Mouse (Mus musculus): ENCODE data around the gene Ddx42. TPM values are rescaled to one million over a fixed set of nuclear protein-coding genes. Genes with fewer than 3 reads are reported as not detected.
"Not testable (repeated sequence)": the region's sequence is repeated elsewhere in the genome, so short reads cannot be mapped to it uniquely, and the experiment has no call there.

The Ddx42 gene
- polyA plus RNA-seq, 1 experiment from 2014 or later, result 70.3 TPM

DNA sequence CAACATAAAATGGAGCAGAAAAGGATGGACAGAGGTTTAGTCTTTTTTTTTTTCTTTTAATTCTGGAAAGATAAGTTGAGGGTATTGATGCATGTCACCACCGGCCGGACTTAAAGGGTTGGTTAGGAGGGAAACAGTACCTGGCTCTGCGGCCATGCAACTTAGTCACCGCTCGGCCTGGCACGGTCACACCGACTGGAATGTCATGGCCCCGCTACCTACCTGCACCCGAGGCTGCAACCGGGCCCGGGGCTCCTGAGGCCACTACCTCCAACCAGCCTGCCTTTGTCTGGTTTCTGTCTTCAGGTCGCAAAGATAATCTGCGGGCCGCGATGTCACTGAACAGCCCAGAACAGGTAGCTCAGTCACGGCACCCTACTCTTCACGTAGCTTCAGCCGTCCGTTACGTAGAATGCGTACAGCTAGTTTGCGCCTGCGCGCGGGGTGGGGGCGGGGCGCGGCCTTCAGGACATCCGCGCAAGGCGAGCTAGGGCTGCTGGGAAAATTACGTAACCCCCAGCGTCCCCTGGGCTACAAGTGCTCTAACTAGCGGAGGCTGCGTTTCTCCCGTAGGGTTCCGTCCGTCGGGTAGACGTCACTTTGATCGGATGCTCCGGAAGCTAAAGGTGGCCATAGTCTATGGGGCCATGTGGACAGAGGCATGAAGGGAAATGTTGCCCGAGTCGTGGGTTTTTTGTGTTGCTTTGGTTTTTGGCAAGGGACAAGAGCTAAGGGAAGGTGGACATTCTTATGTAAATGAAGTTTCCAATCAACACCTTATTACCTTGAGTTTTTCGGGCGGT is 598 bp upstream of the Ddx42 start, which contains the start of gene Ccdc47:
TSS of gene Ccdc47 (minus strand) at position 418 of the 803 bp plus-strand sequence.
- Histone ChIP-seq H3K4me3 (peak within 1 kb of the TSS; percentile 93), H3K27ac (peak within 1 kb of the TSS; percentile 97), H3K9me3 (no peaks in the 10 kb centered on the region), H3K4me1 (peaks cover 21% of the 10 kb centered on the region), H3K36me3 (peaks cover 21% of the 10 kb centered on the region), H3K27me3 (ENCODE audit: insufficient read depth, poor library complexity, severe bottlenecking) (no peaks in the 10 kb centered on the region)
- WGBS, result under 1% methylated on average over 46 of the region's 46 CpGs
- DNase-seq (ENCODE audit: low spot score), result peak; percentile 99

DNA sequence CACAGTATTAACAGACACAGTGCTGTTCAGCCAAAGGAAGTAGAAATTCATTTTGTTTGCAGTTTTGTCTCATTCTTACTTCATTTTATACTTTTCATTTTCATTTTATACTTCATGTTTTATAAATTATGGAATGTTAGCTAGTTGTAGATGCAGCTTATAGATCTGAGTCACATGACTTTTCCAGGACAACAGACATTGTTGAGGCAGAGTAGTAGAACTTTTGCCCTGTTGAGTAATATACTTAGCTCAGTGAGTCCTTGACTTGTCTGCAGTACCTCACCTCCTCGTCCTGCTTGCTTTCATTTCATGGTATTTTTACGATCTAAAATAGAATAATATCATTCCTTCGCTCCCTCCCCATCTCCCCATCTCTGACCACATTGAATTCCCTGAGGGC is 3.9 kb downstream of the Ddx42 start:
- Histone ChIP-seq H3K4me3 (no peak overlapping the region), H3K9me3 (no peaks in the 10 kb centered on the region), H3K27me3 (ENCODE audit: insufficient read depth, poor library complexity, severe bottlenecking) (no peaks in the 10 kb centered on the region), H3K27ac (no peak overlapping the region), H3K36me3 (peaks cover 19% of the 10 kb centered on the region), H3K4me1 (peaks cover 10% of the 10 kb centered on the region)
- WGBS, result 90% methylated on average over 3 of the region's 3 CpGs
- DNase-seq (ENCODE audit: low spot score), result no peak

DNA sequence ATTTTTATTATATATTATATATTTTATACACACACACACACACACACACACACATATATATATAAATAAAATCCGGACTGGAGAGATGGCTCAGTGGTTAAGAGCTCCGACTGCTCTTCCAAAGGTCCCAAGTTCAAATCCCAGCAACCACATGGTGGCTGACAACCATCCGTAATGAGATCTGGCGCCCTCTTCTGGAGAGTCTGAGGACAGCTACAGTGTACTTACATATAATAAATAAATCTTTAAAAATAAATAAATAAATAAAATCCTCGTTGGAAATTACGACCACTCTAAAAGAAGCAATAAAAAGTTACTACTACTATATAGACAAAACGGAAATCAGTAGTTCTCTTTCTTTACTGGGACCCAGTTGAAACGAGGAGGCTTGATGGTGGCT is 17.3 kb downstream of the Ddx42 start:
- H3K4me1 ChIP-seq; DNase-seq (ENCODE audit: low spot score); H3K27me3 ChIP-seq (ENCODE audit: insufficient read depth, poor library complexity, severe bottlenecking); H3K4me3 ChIP-seq; H3K27ac ChIP-seq; H3K9me3 ChIP-seq: not testable (repeated sequence)
- peaks cover 95% of the 10 kb centered on the region for H3K36me3 ChIP-seq
- 84% methylated on average over 8 of the region's 8 CpGs for WGBS

DNA sequence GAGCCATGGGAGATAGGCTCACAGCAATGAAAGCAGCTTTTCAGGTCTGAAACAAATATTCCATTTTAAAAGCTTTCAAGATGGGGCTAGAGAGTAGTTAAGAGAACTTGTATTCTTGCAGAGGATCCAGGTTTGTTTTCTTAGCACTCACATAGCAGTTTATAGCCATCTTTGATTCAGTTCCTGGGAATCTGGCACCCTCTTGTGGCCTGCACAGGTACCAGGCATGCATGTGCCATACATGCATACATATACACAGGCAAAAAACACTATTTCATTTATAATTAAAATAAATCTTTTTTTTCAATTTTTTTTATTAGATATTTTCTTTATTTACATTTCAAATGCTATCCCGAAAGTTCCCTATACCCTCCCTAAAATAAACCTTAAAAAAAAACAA is 30.1 kb downstream of the Ddx42 start:
- Histone ChIP-seq H3K27me3 (ENCODE audit: insufficient read depth, poor library complexity, severe bottlenecking) (no peaks in the 10 kb centered on the region), H3K27ac (no peak overlapping the region), H3K36me3 (peaks cover 100% of the 10 kb centered on the region), H3K4me1 (no peaks in the 10 kb centered on the region), H3K4me3 (no peak overlapping the region), H3K9me3 (peaks cover 6% of the 10 kb centered on the region; the same call in 1 of the 2 replicates)
- DNase-seq (ENCODE audit: low spot score), result no peak
- 93% methylated on average over 1 of the region's 1 CpGs for WGBS

DNA sequence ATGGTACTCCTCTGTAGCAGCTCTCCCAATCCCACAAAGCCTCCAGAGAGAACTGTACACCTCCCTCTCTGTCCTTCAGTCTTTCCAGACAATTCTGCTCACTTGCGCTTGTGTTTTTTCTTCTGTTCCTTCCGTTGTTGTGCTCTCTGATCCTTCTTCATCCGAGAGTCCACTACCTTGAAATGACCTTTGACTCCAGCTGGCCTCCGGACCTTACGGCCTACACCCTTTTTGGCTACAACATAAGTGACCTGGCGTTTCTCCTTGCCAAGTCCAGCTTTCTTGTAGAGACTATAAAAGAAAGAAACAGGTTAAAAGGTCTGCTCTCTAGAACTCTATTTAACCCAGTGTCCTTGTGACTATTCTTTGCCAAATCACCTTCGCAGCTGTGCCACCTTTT is 32.6 kb downstream of the Ddx42 start:
- H3K9me3 ChIP-seq, result peaks cover 6% of the 10 kb centered on the region; the same call in 1 of the 2 replicates
- no peak for DNase-seq (ENCODE audit: low spot score)
- WGBS, result 87% methylated on average over 7 of the region's 7 CpGs
- 0 out of 2 replicates have a peak, but pooled peaks cover under 1% of the 10 kb centered on the region for H3K4me1 ChIP-seq
- H3K4me3 ChIP-seq, result no peak overlapping the region
- H3K27ac ChIP-seq, result no peak overlapping the region
- H3K27me3 ChIP-seq (ENCODE audit: insufficient read depth, poor library complexity, severe bottlenecking), result no peaks in the 10 kb centered on the region
- peaks cover 100% of the 10 kb centered on the region for H3K36me3 ChIP-seq

DNA sequence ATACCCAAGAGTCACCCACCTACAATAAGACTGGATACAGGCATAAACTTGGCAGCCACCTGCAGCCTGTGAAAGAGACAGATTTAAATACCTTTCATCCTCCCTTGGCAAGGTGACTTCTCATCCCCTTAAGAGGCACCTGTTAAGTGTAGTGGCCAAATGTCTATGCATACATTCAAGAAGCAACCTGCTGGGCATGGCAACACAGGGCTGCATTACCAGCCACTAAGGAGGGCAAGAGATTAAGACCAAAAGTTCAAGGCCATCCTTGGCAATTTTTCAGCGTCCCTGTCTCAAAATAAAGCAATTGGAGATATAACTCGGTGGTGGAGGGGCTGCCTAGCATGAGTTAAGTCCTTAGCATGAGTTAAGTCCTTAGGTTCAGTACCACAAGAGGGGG is 38.0 kb downstream of the Ddx42 start:
- DNase-seq (ENCODE audit: low spot score), result no peak
- Histone ChIP-seq H3K27ac (peak overlapping the region; percentile 95), H3K27me3 (ENCODE audit: insufficient read depth, poor library complexity, severe bottlenecking) (no peaks in the 10 kb centered on the region), H3K36me3 (peaks cover 73% of the 10 kb centered on the region), H3K4me1 (peaks cover 19% of the 10 kb centered on the region), H3K4me3 (peak overlapping the region; percentile 83), H3K9me3 (no peaks in the 10 kb centered on the region)
- 14% methylated on average over 2 of the region's 2 CpGs for WGBS

DNA sequence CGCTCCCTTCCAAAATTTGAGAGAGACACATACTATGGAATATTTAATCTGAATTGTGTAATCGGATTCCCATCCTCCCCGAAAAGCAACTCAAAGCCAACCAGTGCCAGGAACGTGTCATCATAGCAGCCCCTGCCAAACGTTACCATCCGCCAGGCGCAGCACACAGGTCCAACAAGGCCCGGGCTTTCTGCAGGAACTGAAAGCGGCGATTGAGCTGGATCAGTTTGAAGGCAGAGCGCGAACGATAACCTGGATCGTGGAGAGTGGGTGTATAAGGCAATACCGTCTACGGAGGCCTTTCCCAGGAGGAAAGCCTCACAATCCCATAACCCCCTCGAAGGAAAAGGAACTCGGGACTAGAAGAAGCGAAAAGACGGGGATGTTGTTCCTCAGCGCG is 38.4 kb downstream of the Ddx42 start:
- WGBS, result 4% methylated on average over 22 of the region's 22 CpGs
- H3K36me3 ChIP-seq, result peaks cover 70% of the 10 kb centered on the region

DNA sequence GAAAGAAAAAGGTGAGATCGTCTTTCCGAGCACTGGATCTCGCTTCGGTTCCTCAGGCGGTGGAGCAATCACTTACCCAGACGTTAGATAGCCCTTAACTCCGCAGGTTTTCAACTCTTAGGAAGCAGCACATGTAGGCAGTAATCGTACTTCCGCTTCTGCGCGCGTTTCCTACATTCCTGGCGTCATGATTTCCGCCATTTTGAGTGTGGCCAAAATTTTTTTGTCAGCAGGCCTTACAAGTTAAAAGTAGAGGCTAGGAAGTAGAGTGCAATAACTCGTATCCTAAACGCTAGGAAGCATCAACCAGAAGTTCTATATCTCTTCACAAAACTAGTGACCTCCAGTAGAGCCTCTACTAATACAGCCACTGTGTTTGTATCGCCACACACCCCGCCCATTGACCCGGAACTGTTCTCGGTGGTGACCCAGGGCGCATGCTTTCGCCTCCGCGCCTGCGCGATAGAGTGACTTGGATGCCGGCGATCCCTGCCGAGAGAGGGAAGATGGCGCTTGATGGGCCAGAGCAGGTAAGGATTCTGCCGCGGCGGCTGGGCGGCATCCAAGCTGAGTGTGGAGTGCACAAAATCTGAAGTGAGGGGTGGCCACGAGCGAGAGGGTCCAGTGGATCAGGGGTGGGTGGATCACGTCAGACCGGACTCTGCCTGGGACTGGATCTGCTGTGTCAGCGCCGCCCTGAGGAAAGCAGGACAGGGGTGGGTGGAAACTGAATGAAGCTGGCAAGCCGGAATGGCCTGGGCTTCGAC is 39.1 kb downstream of the Ddx42 start, which contains the start of the genes Ftsj3 and Psmc5:
TSS of gene Ftsj3 (minus strand) at position 395 of the 767 bp plus-strand sequence.
TSS of gene Psmc5 (plus strand) at position 470 of the 767 bp plus-strand sequence.
- under 1% methylated on average over 42 of the region's 42 CpGs for WGBS
- peaks cover 19% of the 10 kb centered on the region for H3K4me1 ChIP-seq
- H3K4me3 ChIP-seq, result peak within 1 kb of the TSS; percentile 83
- peak within 1 kb of the TSS; percentile 95 for H3K27ac ChIP-seq
- peaks cover 68% of the 10 kb centered on the region for H3K36me3 ChIP-seq
- no peaks in the 10 kb centered on the region for H3K27me3 ChIP-seq (ENCODE audit: insufficient read depth, poor library complexity, severe bottlenecking)
- no peaks in the 10 kb centered on the region for H3K9me3 ChIP-seq
- DNase-seq (ENCODE audit: low spot score), result peak; percentile 98

More for the DNA sequence above, 38.4 kb downstream of the Ddx42 start:
- H3K27ac ChIP-seq, result peak overlapping the region; percentile 95
- H3K4me3 ChIP-seq, result peak overlapping the region; percentile 83
- no peaks in the 10 kb centered on the region for H3K9me3 ChIP-seq
- DNase-seq (ENCODE audit: low spot score), result peak; percentile 77
- no peaks in the 10 kb centered on the region for H3K27me3 ChIP-seq (ENCODE audit: insufficient read depth, poor library complexity, severe bottlenecking)
- peaks cover 19% of the 10 kb centered on the region for H3K4me1 ChIP-seq

DNA sequence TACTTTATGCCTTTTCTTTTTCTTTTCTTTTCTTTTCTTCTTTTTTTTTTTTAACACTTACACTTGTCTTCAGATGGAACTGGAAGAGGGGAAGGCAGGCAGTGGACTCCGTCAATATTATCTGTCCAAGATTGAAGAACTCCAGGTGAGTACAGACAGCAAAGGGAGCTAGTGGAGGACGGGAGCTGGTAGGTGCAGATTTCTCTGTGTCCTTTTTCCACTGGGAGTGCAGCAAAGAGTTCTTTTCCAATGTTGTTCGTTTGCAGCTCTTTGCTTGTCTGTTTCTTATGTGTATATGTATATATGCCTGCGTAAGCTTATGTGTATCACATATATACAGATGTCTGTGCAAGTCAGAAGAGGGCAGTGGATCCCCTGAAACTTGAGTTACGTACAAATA is 40.0 kb downstream of the Ddx42 start:
- Histone ChIP-seq H3K27me3 (ENCODE audit: insufficient read depth, poor library complexity, severe bottlenecking) (no peaks in the 10 kb centered on the region), H3K27ac (peak overlapping the region; percentile 95), H3K4me1 (peaks cover 19% of the 10 kb centered on the region), H3K36me3 (peaks cover 68% of the 10 kb centered on the region), H3K4me3 (peak overlapping the region; percentile 83), H3K9me3 (no peaks in the 10 kb centered on the region)
- 59% methylated on average over 5 of the region's 5 CpGs for WGBS
- DNase-seq (ENCODE audit: low spot score), result no peak

DNA sequence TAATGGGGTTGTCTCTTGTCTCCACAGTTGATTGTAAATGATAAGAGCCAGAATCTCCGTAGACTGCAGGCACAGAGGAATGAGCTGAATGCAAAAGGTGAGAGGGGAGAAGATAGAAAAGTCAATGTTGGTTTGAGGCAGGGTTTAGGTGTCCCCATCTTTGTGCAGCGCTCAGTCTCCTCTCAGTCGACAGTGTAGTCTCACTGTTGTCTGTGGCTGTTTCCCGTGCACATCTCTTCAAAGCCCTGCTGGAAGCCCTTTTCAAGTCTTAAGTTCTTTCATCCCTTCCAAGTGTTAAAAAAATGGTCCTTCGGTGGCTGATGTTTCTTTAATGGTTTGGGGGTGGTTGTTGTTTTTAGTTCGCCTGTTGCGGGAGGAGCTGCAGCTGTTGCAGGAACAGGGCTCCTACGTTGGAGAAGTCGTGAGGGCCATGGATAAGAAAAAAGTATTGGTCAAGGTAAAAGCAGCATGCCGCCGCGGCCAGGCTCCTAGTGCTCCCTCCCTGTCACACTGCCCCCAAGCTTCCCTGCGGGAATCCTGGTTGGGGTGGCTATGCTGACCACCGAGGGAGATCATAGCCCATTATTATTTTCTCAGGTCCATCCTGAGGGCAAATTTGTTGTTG is 44.2 kb downstream of the Ddx42 start:
- H3K9me3 ChIP-seq, result no peaks in the 10 kb centered on the region
- H3K4me1 ChIP-seq, result peaks cover 10% of the 10 kb centered on the region; the same call in 1 of the 2 replicates
- H3K27me3 ChIP-seq (ENCODE audit: insufficient read depth, poor library complexity, severe bottlenecking), result no peaks in the 10 kb centered on the region
- H3K4me3 ChIP-seq, result no peak overlapping the region
- 75% methylated on average over 14 of the region's 14 CpGs for WGBS
- peaks cover 83% of the 10 kb centered on the region for H3K36me3 ChIP-seq
- no peak for DNase-seq (ENCODE audit: low spot score)
- no peak overlapping the region for H3K27ac ChIP-seq

DNA sequence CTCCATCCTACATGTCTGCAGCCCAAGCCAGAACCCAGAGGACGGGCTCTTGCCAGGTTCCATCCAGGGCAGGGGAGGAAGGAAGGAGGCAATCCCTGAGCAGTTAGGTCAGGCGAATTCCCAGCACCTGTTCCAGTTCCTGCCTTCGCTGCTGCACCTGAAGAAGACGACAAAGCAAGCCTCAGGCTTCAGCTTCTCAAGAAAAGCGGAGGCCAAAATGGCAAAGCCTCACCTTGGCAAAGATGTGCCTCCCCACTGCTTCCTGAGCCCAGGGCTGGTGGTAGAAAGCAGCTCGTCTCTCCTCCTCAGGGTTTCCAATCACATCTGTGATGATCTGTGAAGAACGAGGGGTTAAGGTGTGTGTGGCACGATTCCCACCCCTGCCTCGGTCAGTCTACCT is 47.2 kb downstream of the Ddx42 start:
- Histone ChIP-seq H3K27ac (no peak overlapping the region), H3K9me3 (no peaks in the 10 kb centered on the region), H3K27me3 (ENCODE audit: insufficient read depth, poor library complexity, severe bottlenecking) (no peaks in the 10 kb centered on the region), H3K4me3 (no peak overlapping the region), H3K4me1 (peaks cover 19% of the 10 kb centered on the region), H3K36me3 (peaks cover 89% of the 10 kb centered on the region)
- DNase-seq (ENCODE audit: low spot score), result no peak
- WGBS, result 88% methylated on average over 9 of the region's 9 CpGs

DNA sequence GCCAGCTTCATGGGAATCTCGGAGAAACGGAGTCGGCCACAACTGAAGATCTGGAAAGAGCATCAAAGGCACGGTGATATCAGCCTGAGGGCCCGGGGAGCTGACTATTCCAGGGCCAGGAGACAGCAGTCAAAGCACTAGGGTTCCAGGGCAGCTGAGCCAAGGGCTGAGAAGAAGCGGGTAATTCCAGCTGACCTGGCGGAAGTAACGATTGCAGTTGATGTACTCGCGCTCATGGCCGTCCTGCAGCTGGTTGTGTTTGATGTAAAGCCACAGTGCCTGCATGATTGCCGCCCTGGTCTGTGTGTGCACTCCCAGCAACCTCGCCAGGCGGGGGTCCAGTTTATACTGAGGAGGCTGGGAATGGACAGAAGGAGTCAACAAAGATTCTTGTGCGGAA is 48.3 kb downstream of the Ddx42 start:
- DNase-seq (ENCODE audit: low spot score), result no peak
- no peaks in the 10 kb centered on the region for H3K9me3 ChIP-seq
- no peak overlapping the region for H3K27ac ChIP-seq
- 91% methylated on average over 15 of the region's 15 CpGs for WGBS
- H3K27me3 ChIP-seq (ENCODE audit: insufficient read depth, poor library complexity, severe bottlenecking), result no peaks in the 10 kb centered on the region
- H3K4me1 ChIP-seq, result peaks cover 25% of the 10 kb centered on the region
- H3K36me3 ChIP-seq, result peaks cover 81% of the 10 kb centered on the region
- no peak overlapping the region for H3K4me3 ChIP-seq
